Mouse (Mus musculus): ENCODE results near the gene Ccdc103.
A peak's percentile ranks its signal among the peaks of the same experiment; 100 is the strongest.

Ccdc103 gene

DNA sequence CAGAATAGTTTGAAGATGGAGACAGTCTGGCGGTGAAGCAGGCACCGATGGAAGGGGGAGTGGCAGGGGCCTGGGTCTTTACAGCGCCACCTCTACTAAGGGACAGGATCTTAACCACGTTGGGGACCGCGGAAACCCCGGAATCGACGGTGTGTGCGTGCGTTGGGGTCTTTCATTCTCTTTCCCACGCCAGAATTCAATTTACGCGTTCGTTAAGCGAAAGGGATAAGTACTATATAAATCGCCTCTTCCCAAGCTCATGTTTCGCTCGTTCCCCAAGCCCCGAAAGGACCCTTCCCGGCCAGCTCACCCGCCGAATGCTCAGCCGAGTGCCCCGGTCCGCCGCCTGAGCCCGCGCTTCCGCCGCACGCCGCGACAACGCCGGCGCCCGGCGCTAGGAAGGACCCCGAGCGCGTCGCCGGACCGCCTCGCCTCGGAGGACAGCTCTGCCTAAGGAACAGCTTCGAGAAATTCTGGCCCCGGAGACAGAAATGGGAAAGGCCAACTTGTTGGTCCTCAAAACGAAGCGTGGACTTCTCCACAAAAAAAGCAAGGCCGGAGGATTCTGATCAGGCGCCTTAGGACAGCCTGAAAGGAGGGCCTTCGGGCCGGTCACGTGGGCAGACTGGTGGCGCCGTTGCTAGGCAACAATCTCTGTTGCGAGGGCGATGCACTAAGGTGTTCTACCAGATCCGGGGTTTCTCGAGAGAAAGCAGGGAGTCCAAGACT lies at the start of gene Ccdc103, which contains the start of gene Eftud2:
Gene Ccdc103 (plus strand): TSS at position 620 of the 729 bp plus-strand sequence.
Gene Eftud2 (minus strand): TSS at position 401 of the 729 bp plus-strand sequence.
- DNase-seq (ENCODE audit: low spot score in 2 of 2) = peak; percentile 95

DNA sequence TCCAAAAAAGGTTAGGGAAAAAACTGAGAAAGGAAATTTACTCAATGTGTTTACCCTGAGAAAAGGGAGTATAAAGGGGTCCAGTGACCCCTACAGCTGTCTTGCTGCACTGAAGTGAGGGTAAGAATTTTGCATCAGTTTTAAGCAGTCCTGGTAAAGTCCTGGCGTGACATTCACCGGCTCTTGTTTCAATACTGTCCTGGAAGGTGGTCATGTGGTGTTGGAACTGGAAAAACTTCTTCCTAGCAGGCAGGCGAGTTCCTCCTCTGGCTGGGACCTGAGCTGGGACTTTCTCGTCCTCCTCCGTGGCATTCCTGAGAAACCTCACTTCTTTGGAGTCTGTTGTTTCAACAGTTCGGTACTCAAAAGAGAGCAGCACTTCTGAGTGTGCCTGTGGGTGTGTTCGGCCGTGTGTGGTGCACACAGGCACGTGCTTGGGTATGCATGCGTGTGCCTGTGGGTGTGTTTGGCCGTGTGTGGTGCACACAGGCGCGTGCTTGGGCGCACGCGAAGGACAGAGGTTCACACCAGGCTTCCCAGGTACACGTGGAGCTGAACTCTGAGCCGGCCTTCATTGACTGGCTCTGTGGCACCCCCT lies 48.2 kb upstream of the Ccdc103 start:
- DNase-seq (ENCODE audit: low spot score in 2 of 2) = no peak

DNA sequence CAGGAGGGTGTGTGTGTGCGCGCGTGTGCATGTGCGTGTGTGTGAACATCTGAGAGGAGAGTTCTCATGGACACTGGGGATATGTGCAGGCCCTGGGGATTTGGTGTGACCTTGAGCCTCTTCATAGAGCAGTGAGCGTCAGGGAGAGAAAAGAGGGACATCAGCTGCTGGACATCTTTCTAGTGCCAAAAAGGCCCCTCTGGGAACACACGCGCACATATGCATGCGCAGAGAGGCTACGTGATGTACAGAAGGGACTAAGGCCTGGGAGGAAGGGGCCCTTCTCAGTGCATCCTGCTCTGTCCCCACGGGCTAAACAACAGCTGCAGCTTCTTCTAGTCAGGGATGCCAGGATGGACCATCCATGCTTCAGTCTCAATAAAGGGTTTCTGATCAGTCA lies 46.8 kb upstream of the Ccdc103 start:
- no peak for DNase-seq (ENCODE audit: low spot score in 2 of 2)

DNA sequence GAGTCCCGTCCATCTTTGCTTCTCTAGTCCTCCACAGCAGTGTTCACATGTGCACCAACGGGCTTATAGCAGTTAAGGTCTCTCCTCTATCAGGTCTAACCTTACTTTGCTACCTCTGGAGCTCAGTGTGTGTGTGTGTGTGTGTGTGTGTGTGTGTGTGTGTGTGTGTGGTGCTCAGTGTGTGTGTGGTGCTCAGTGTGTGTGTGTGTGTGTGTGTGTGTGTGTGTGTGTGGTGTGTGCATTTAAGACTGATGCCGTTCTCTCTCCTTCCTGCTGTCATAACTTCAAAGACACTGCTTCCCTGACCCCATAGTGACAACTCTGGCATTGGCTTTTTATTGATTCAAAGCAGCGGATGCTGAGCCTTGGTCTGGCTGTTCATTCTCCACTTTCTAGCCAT lies 45.5 kb upstream of the Ccdc103 start, which contains the start of gene Higd1b:
Gene Higd1b (plus strand): TSS at position 301 of the 400 bp plus-strand sequence.
- no peak for DNase-seq (ENCODE audit: low spot score in 2 of 2)

DNA sequence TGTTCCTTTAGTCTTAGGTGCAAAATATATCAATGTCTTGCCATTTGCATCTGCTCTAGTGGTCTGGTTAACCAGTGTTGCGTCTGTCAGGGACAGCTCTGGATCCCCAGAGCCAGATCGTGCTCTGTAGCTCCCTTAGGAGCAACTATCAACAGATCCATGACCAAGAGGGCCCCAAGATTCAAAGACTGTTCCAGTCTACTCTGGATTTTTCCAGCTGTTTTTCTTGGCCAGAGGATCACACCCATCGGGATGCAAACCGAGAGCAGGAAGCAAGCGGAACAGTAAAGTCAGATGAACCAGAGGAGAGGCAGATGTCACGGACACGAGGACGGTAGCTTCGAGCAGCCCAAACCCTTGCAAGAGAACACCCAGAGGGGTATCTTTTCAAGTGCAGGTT lies 44.9 kb upstream of the Ccdc103 start:
- DNase-seq (ENCODE audit: low spot score in 2 of 2) = no peak

DNA sequence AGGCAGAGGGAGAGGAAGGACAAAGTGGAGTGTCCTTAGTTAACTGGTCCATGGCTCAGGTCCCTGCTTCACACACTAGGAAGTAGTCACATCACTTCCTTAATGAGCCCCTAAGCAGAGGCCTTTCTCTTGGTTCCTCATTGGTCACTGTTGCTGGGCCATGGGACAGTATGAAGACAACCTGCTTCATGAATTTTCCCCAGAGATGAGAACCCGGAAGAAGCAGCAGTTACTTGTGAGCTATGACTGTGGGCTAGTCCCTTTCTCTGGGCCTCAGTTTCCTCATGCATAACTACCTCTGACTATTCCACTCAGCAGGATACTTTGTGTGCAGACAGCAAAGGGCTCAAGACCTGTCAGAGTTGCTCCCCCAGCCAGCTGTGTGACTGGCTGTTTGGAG lies 43.6 kb upstream of the Ccdc103 start:
- no peak for DNase-seq (ENCODE audit: low spot score in 2 of 2)

DNA sequence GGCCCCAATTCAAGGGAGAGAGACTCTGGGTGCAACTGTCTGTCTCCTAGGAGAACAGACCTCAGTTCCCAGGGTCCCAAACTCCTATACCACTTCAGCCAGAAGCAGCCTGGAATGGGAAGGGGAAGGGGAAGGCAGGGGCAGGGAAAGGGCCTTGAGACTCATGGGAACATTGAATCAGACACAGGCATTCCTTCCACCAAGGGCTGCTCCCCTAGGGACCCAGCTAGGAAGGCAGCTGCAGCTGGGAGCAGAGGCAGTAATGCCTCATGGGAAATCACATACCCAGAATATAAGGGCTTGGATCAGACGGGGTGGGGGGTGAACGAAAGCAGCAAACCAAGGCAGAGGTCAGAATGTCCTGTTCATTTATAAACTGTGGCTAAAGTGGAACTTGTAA lies 42.9 kb upstream of the Ccdc103 start:
- no peak for DNase-seq (ENCODE audit: low spot score in 2 of 2)

DNA sequence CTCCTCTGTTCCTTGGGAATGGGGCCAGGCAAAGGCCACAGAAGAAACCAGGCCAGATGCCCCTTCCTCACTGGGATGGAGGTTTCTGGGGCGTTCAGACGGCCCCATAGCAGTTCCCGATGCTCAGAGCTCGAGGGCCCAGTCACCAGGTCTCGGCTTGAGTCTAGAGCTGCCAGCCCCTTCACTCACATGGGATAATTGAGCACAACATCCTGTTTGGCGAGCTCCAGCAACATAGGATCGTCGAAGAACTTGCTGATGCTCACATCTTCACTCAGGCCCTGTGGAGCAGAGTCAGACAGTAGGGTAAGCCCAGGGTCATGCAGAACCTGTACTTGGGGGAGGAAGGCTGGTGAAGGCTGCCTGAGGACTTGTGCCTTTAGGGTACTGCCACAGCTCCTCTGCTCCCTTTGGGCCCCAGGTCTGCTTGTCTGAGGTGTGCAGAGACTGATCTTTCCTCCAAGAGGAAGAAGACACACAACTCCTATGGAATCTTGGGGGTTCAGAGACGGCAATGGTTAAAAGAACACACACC lies 42.3 kb upstream of the Ccdc103 start:
- DNase-seq (ENCODE audit: low spot score in 2 of 2) = no peak

DNA sequence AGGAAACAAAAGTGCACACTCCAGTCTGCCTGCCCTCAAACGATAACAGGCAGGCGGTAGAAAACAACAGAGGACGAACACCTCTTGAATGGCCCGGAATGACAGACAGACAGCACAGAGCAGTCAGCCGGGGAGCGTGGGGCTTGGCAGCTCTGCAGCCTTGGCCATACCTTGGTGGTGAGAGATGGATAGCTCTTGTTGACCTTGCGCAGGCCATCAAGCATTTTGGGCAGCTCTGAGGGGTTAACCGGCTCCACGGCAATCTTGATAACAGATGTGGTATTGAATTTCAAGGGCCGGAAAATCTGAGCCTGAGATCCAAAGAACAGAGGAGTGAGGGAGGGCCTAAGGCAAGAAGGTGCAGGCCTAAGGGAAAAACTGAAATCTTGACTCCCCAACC lies 35.1 kb upstream of the Ccdc103 start:
- no peak for DNase-seq (ENCODE audit: low spot score in 2 of 2)

DNA sequence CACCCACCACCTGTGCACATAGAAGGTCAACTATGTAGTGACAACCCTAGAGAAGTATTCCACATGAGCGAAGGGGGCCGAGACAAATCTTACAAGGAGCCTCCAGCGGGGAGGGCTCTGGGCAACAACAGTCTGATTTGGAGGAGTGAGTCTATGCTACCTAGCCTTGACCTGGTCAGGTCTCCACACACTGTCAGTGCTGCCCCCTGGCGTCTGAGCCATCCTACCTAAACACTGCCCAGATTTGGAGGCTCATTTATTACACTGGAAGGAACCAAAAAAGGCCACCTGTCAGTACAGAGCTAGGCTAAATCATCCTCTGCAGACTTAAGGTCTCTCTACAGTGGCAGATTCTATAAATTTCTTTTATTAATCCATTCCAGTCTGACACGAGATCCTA lies 29.1 kb upstream of the Ccdc103 start:
- peak in 1 of 2 experiments; percentile 44 for DNase-seq (ENCODE audit: low spot score in 2 of 2)

DNA sequence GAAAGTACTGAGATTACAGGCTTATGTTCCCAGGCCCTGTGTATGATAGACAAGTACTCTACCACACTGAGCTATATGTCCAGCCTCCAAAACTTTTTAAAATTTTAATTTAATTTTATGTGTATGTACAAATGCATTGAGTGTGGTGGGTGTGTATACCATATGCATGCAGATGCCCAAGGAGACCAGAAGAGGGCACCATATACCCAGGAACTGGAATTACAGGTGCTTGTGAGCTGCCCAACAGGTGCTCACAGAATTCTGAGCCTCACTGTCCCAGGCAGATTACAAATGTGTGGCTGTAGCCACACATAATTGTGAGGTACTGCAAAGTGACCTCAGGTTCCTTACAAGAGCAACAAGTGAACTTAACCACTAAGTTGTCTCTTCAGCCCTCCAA lies 27.2 kb upstream of the Ccdc103 start:
- no peak for DNase-seq (ENCODE audit: low spot score in 2 of 2)

DNA sequence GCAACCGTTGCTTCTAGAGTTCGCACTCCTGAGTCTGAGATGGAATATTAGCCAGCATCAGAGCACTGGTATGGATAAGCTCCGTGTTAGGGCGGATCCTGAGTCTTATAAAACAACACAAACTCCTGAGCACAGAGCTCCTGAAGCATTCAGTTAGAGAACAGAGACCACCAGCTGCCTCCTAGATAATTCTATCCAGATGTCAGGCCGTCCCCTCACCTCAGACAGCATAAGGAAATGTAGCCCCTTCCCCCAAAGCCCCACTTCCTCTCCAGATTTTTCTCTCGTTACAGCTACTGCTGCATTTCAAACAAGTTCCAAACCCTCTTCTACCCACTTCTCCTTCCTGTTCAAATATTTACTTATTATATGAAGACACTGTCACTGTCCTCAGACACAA lies 25.1 kb upstream of the Ccdc103 start:
- no peak for DNase-seq (ENCODE audit: low spot score in 2 of 2)

DNA sequence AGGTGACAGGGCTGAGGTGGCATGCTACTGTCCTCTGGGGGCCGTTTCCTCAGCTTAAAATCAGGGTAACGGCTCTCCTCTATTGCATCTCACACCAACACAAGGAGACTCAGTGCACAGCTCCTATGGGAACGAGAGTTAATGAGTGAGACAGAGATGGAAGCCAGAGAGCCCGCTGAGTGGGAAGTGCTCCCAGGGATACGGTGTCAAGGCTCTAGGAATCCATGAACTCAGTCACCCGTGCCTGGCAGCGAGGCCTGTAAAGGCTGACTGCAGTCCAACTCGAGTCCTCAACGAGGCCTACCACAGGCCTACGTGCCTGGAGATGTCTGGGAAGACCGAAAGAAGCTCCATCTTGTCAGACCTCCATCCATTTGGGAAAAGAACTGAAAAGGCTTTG lies 22.1 kb upstream of the Ccdc103 start:
- peak; percentile 52 to 60 for DNase-seq (ENCODE audit: low spot score in 2 of 2)

DNA sequence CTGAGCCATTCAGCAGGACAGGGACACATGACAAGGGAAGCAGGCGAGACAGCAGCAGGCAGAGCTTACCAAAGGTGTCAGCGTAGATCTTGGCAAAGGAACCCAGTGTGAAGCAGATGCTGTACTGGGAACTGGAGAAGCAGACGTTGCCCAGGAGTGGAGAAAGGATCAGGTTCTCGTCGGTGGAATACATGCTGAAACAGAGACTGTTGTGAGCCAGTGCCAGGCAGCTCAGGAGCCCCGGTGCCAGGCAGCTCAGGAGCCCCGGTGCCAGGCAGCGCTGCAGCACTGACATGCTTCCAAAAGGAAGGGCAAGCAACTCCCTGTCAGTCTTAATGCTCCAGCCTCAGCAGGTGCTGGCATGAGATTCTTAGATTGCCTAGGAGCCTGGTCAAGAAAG lies 21.1 kb upstream of the Ccdc103 start:
- DNase-seq (ENCODE audit: low spot score in 2 of 2) = peak; percentile 36 to 54

DNA sequence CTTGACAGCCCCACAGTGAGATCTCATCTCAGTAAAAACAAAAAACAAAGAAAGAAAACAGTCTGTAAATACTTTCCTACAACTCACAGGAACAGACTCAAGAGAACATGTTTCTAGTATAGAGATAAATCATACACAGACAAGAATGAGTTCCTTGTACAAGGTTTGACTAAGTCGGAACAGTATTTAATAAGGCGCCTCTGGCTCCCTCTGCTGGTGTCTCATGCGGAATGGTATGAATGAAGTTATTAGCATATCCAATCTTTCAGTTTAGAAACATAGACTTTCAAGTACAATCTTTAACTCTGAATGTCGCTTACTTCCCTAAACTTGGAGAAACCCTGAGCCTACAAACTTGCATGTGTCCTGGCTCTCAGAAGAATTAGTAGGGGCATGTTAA lies 16.7 kb upstream of the Ccdc103 start:
- DNase-seq (ENCODE audit: low spot score in 2 of 2) = peak; percentile 75 to 88

DNA sequence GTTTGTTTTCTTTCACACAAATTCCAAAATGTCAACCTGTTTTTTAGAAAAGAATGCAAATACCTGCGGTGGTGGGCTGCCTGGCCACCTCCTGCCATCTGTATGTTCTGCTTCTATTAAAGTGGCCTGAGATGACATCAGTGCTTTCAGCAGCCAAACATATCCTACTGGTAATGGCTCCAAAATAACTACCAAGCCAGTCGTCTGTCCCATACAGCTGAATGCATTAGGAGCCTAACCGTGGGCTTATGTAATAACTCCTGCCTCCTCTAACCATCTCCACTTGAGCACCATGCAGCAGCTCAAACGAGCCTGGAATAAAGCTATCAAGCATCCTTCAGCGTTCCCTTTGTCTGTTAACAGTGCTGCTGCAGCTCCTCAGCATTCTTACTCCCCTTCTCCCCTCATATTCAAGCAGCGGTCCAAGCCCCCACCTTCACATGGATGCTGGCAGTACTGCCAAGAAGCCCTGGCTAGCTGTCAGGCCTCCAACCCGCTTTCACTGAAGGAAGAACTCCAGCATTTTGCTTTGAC lies 6.1 kb upstream of the Ccdc103 start:
- peak; percentile 58 to 71 for DNase-seq (ENCODE audit: low spot score in 2 of 2)

DNA sequence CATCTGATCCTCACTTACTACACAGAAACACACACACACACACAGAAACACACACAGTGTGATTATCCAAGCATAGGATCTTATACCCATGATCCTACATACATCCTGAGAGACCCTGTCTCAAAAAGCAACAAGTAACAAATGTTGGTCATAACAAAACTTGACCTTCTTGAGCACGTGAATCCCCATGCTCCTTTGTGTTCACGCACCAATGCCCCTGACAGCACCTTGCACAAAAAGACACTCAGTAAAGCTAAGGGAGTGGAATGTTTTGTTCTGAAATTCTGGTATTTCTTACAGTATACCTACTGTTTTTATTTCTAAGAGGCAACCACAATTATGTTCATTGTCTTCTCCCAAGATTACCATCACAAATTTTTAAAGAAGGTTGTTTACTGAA lies 1.4 kb upstream of the Ccdc103 start:
- DNase-seq (ENCODE audit: low spot score in 2 of 2) = no peak

DNA sequence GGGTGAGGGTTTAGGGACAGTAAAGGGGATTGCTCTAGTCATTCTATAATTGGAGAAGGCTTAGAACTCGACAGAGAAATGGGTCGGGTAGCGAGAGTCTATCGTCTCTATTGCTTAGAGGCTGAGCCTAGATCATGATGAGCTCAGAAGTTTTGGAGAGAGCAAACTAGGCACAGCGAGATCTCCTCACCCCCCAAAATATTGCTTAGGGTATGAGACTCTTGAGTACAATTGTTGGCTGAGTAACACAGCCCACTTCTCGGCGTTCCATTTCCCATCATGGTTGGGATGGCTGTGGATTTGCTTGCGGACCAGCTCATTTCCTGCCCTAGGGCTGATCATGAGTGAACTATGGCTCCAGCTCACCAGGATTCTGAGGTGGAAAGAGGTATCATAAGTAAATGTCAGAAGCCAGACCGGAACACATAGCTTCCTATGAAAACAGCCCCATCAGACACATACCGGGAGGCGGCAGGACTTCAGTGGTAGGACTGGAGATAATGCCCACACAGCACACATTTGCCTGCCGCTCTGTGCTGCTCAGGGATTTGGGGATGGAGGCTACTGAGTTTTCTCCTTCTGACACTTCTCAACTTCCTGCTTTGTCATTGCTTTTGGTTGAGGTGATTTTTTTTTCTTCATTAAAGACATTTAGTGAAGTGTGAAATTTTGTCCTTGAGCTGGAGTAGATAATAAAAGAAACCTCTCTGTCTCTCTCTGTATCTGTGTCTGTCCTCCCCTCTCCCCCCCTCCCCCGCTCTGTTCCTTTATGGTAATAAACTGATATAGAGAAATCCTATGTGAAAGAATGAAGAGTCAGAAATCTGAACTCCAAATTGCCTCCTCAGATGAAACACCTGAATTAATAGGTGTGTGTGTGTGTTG lies 552 bp downstream of the Ccdc103 start:
- peak in 1 of 2 experiments; percentile 40 for DNase-seq (ENCODE audit: low spot score in 2 of 2)

DNA sequence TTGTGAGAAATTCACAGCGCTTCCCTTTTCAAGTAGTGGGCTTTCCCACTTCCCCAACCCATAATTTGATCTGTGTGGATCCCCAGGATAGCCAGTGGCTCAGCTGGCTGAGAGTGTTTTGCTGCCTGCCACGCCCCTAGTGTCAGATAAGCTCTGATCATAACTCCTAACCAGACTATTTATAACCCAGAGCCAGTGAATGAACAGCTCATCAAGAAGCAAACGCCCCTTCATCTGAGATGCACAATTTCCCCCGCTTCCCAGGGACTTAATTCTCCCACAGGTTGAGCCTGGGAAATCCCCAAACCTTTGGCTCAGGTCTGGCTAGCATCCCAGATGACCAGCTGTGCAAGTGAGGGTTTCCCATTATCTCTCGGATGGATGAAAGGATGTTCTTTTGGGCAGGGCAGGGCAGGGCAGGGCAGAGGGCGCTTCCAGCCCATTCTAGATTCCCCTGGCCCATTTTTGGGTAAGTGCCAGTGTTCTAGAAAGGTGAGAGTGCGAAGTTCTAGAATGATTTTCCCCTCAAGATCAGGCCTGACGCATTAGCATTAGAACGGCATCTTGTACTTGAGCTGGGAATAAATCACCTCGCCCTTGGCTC lies 3.7 kb downstream of the Ccdc103 start, which contains the start of gene Fam187a:
Gene Fam187a (plus strand): TSS at position 554 of the 604 bp plus-strand sequence.
- no peak for DNase-seq (ENCODE audit: low spot score in 2 of 2)

DNA sequence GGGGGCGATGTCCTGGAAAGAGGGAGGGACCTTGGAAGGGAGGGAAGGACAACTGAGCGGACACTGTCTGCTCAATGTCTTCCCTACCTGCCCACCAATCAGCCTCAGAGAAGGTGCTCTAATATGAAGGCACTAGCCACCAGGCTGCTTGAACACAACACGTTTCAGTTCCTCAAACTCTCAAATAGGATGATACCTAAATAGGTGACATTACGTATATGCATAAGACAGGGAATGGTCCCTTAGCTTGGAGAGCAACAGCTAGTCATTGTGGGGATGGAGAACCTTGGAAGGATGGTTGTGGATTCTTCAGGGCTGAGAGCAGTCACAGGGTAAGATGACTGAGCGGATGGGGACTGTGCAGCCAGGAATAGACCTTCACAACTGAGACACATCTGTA lies 6.4 kb downstream of the Ccdc103 start:
- no peak for DNase-seq (ENCODE audit: low spot score in 2 of 2)

DNA sequence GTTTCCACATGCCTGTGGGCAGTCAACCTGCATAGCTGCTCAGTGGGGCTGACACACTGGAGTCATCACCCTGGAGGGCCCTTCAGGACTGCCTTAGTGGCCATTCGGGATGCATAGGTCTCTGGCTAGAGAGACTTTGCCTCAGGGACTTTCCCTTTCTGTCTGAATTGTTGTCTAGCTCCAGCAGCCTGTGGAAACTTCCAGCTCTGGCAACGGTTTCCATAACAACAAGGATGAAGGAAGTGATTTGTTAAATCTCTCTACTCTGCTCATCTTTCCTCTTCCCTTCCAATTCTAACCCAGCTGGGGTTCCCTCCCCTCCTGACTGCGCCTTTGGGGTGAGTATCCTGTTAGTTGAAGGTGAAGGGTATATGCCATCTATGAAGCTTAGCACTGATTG lies 7.1 kb downstream of the Ccdc103 start:
- peak; percentile 59 to 64 for DNase-seq (ENCODE audit: low spot score in 2 of 2)
